Mouse (Mus musculus) thymus, adult 2 months (tissue): ENCODE measurements at regions not wholly inside any gene's neighbourhood (a gene's known extent, or its start where the extent isn't known, plus 50 kb on each side); places are given as distances from the start of the nearest gene placed in this dataset.

Experiments used
- DNase-seq: peaks from one replicate; pipeline ENCODE4 v3.0.0; 2021
- H3K27ac ChIP-seq: fragments of 200-500 bp; 2 replicates; pipeline ENCODE4 v1.5.1; 2012; ENCODE audit warnings: low read length, control low read depth; ENCODE audit not compliant: control insufficient read depth, insufficient read depth
- H3K27me3 ChIP-seq: fragments of 200-500 bp; 2 replicates; pipeline ENCODE4 v1.6.1; 2012; ENCODE audit warnings: mild to moderate bottlenecking, low read length, moderate library complexity, mixed read lengths; ENCODE audit not compliant: control insufficient read depth, insufficient read depth
- H3K36me3 ChIP-seq: fragments of 200-500 bp; 2 replicates; pipeline ENCODE4 v1.6.1; 2012; ENCODE audit warnings: mild to moderate bottlenecking, low read length, moderate library complexity; ENCODE audit not compliant: control insufficient read depth, insufficient read depth
- H3K4me1 ChIP-seq: fragments of 200-500 bp; replicated peaks from 2 replicates; pipeline ENCODE4 v1.6.1; 2012; ENCODE audit warnings: low read length; ENCODE audit not compliant: control insufficient read depth, insufficient read depth
- H3K4me3 ChIP-seq: fragments of 200-500 bp; 2 replicates; pipeline ENCODE4 v1.5.1; 2012; ENCODE audit warnings: mild to moderate bottlenecking, low read length, control low read depth, moderate library complexity; ENCODE audit not compliant: control insufficient read depth, insufficient read depth
- CTCF ChIP-seq: fragments of 200-500 bp; IDR thresholded peaks from 2 replicates; pipeline ENCODE4 v1.5.1; 2012; ENCODE audit warnings: mild to moderate bottlenecking, control low read depth, low read length, moderate library complexity, borderline replicate concordance; ENCODE audit not compliant: control insufficient read depth, poor library complexity, insufficient read depth; ENCODE audit errors: extremely low read depth
- POLR2A ChIP-seq: fragments of 200-500 bp; IDR thresholded peaks from 2 replicates; pipeline ENCODE4 v1.6.1; 2012; ENCODE audit warnings: mild to moderate bottlenecking, low read length, control low read depth, moderate library complexity; ENCODE audit not compliant: control insufficient read depth, poor library complexity, insufficient read depth; ENCODE audit errors: extremely low read depth
- WGBS: fragments of 180-500 bp; shearing (Covaris S2); methylation state at CpG from one replicate; pipeline ENCODE4 v1.1.7; 2018; 5-methylcytosine and 5-hydroxymethylcytosine counted together

GRCm38 (mm10) chr3:130853866-130854265 is 123.7 kb upstream of the Rpl34 start:
- no peak for DNase-seq
- WGBS = 92% methylated on average over 9 of the region's 9 CpGs
- TF ChIP-seq CTCF = no peak
- no peak for TF ChIP-seq POLR2A
- no peaks in the 10 kb centered on the region for H3K36me3 ChIP-seq
- no peaks in the 10 kb centered on the region for H3K27me3 ChIP-seq
- H3K27ac ChIP-seq = no peak overlapping the region
- H3K4me1 ChIP-seq = no peaks in the 10 kb centered on the region
- no peak overlapping the region for H3K4me3 ChIP-seq

- DNase-seq = no peak
- Histone ChIP-seq H3K27ac (no peak overlapping the region), H3K27me3 (no peaks in the 10 kb centered on the region), H3K4me3 (no peak overlapping the region), H3K36me3 (no peaks in the 10 kb centered on the region), H3K4me1 (no peaks in the 10 kb centered on the region)
- no peak for TF ChIP-seq CTCF
- no peak for TF ChIP-seq POLR2A
- WGBS = 90% methylated on average over 5 of the region's 5 CpGs
These were observed 120.6 kb upstream of the Rpl34 start for GRCm38 (mm10) chr3:130850766-130851308.

- Histone ChIP-seq H3K4me1 (no peaks in the 10 kb centered on the region), H3K27me3 (no peaks in the 10 kb centered on the region), H3K4me3 (no peak overlapping the region), H3K36me3 (no peaks in the 10 kb centered on the region), H3K27ac (no peak overlapping the region)
- 70% methylated on average over 1 of the region's 1 CpGs for WGBS
- no peak for DNase-seq
- no peak for TF ChIP-seq POLR2A
- no peak for TF ChIP-seq CTCF
These were observed 111.6 kb upstream of the Rpl34 start for GRCm38 (mm10) chr3:130841755-130842154.

- no peak for TF ChIP-seq POLR2A
- no peak for TF ChIP-seq CTCF
- H3K4me3 ChIP-seq = no peak overlapping the region
- H3K27ac ChIP-seq = no peak overlapping the region
- no peaks in the 10 kb centered on the region for H3K4me1 ChIP-seq
- no peaks in the 10 kb centered on the region for H3K27me3 ChIP-seq
- no peaks in the 10 kb centered on the region for H3K36me3 ChIP-seq
- no peak for DNase-seq
- WGBS = 91% methylated on average over 9 of the region's 9 CpGs
These were observed 109.8 kb upstream of the Rpl34 start for GRCm38 (mm10) chr3:130839924-130840440.

GRCm38 (mm10) chr3:130838626-130839422 is 108.6 kb upstream of the Rpl34 start:
- Histone ChIP-seq H3K4me1 (no peaks in the 10 kb centered on the region), H3K27ac (no peak overlapping the region), H3K27me3 (no peaks in the 10 kb centered on the region), H3K4me3 (no peak overlapping the region), H3K36me3 (no peaks in the 10 kb centered on the region)
- TF ChIP-seq POLR2A (no peak), CTCF (no peak)
- no peak for DNase-seq
- 95% methylated on average over 19 of the region's 19 CpGs for WGBS

- no peaks in the 10 kb centered on the region for H3K36me3 ChIP-seq
- WGBS = 88% methylated on average over 5 of the region's 5 CpGs
- H3K4me3 ChIP-seq = no peak overlapping the region
- TF ChIP-seq CTCF (no peak), POLR2A (no peak)
- no peak for DNase-seq
- H3K27me3 ChIP-seq = no peaks in the 10 kb centered on the region
- no peak overlapping the region for H3K27ac ChIP-seq
- no peaks in the 10 kb centered on the region for H3K4me1 ChIP-seq
These were observed 103.5 kb upstream of the Rpl34 start for GRCm38 (mm10) chr3:130833722-130834121.
